Mouse (Mus musculus) spleen, postnatal 0 days (tissue): Measurements from ENCODE around the gene Spdef. TPM values are rescaled to one million over a fixed set of nuclear protein-coding genes. Genes with fewer than 3 reads are reported as not detected.

Experiments used
- polyA plus RNA-seq: library from polyadenylated mRNA; unstranded; fragments of >200 nt; fragmentation: Nextera tagmentation; extraction: Ambion mirVana; gene quantifications from 2 replicates; pipeline ENCODE4 v1.2.1, GENCODE M21; 2015

Spdef gene
- 0.12 TPM in 1 of 2 replicates, not detected in the other for polyA plus RNA-seq

GRCm38 (mm10) chr17:27728770-27729169, at the start of gene Spdef:
TSS of gene Spdef (minus strand) at chr17:27728955.

Other genes with a start within 250 kb of the Spdef start
- gene Grm4, start 207.6 kb downstream of the Spdef start, polyA plus RNA-seq: not detected in 2 replicates
- 113 and 125 TPM in 2 replicates for gene Hmga1, start 172.5 kb downstream of the Spdef start, polyA plus RNA-seq
- 34.4 and 42.1 TPM in 2 replicates for gene AI413582, start 163.2 kb downstream of the Spdef start, polyA plus RNA-seq
- 40.4 and 41.3 TPM in 2 replicates for gene Nudt3, start 105.5 kb downstream of the Spdef start, polyA plus RNA-seq
- gene RPS10-NUDT3, start 93.7 kb downstream of the Spdef start, polyA plus RNA-seq: not detected in 2 replicates
- 1,040 and 1,063 TPM in 2 replicates for gene Rps10, start 92.3 kb downstream of the Spdef start, polyA plus RNA-seq
- gene Pacsin1, start 73.4 kb downstream of the Spdef start, polyA plus RNA-seq: 0.54 and 1.4 TPM in 2 replicates
- gene D17Wsu92e, start 91.7 kb upstream of the Spdef start, polyA plus RNA-seq: 26.5 and 26.8 TPM in 2 replicates
- 222 and 225 TPM in 2 replicates for gene Snrpc, start 109.2 kb upstream of the Spdef start, polyA plus RNA-seq
- gene Uhrf1bp1, start 127.5 kb upstream of the Spdef start, polyA plus RNA-seq: 3.2 and 3.5 TPM in 2 replicates
- 6.5 and 9.1 TPM in 2 replicates for gene Anks1, start 180.4 kb upstream of the Spdef start, polyA plus RNA-seq
- gene Taf11, start 180.9 kb upstream of the Spdef start, polyA plus RNA-seq: 32.1 and 33.7 TPM in 2 replicates